Mouse (Mus musculus) spleen, postnatal 36 days (tissue): Measurements from ENCODE around the gene Pld3.

Experiments used
- DNase-seq, 2 experiments: peaks; one replicate each; pipeline ENCODE4 v3.0.0; 2022; ENCODE audit warnings: low spot score in 2 of 2, mixed read lengths in 1 of 2

The Pld3 gene

GRCm38 (mm10) chr7:27569580-27570224 is 16.7 kb upstream of the Pld3 start:
- no peak for DNase-seq

- no peak for DNase-seq
These were observed 8.0 kb upstream of the Pld3 start for GRCm38 (mm10) chr7:27560978-27561377.

- no peak for DNase-seq
These were observed 7.4 kb upstream of the Pld3 start for GRCm38 (mm10) chr7:27560291-27560887.

GRCm38 (mm10) chr7:27552070-27552469 is 948 bp downstream of the Pld3 start:
- no peak for DNase-seq

- DNase-seq: no peak
These were observed 3.4 kb downstream of the Pld3 start for GRCm38 (mm10) chr7:27549597-27549996.

GRCm38 (mm10) chr7:27544675-27545370 is 8.2 kb downstream of the Pld3 start:
- peak; percentile 86 to 88 for DNase-seq

GRCm38 (mm10) chr7:27543851-27544250 is 9.2 kb downstream of the Pld3 start:
- DNase-seq: no peak

GRCm38 (mm10) chr7:27543065-27543464 is 10.0 kb downstream of the Pld3 start:
- no peak for DNase-seq

- DNase-seq: peak; percentile 85 to 88
These were observed 10.5 kb downstream of the Pld3 start for GRCm38 (mm10) chr7:27542392-27543033.

GRCm38 (mm10) chr7:27541922-27542321 is 11.1 kb downstream of the Pld3 start:
- no peak for DNase-seq

GRCm38 (mm10) chr7:27541431-27541830 is 11.6 kb downstream of the Pld3 start:
- DNase-seq: peak; percentile 80 to 83

GRCm38 (mm10) chr7:27540935-27541334 is 12.1 kb downstream of the Pld3 start:
- no peak for DNase-seq

- peak; percentile 29 to 52 for DNase-seq
These were observed 12.5 kb downstream of the Pld3 start for GRCm38 (mm10) chr7:27540521-27540920.

GRCm38 (mm10) chr7:27538797-27539196 is 14.2 kb downstream of the Pld3 start:
- no peak for DNase-seq

- DNase-seq: no peak
These were observed 15.0 kb downstream of the Pld3 start for GRCm38 (mm10) chr7:27537998-27538397.

GRCm38 (mm10) chr7:27536618-27537017 is 16.4 kb downstream of the Pld3 start:
- peak; percentile 16 to 21 for DNase-seq

GRCm38 (mm10) chr7:27535386-27535785 is 17.6 kb downstream of the Pld3 start:
- peak; percentile 30 to 66 for DNase-seq

GRCm38 (mm10) chr7:27532480-27533050 is 20.5 kb downstream of the Pld3 start:
- DNase-seq: no peak

- DNase-seq: no peak
These were observed 21.3 kb downstream of the Pld3 start for GRCm38 (mm10) chr7:27531707-27532106.

- no peak for DNase-seq
These were observed 22.1 kb downstream of the Pld3 start for GRCm38 (mm10) chr7:27530937-27531336.

- no peak for DNase-seq
These were observed 23.9 kb downstream of the Pld3 start for GRCm38 (mm10) chr7:27529070-27529469.
